Mouse (Mus musculus) megakaryocyte, embryonic 14.5 days (primary cell): ENCODE data around the gene Rnd2. TPM values are rescaled to one million over a fixed set of nuclear protein-coding genes. Genes with fewer than 3 reads are reported as not detected.

Experiments used
- H3K27me3 ChIP-seq: replicated peaks from 2 replicates; pipeline ENCODE3; 2012; ENCODE audit warnings: inconsistent platforms
- H3K36me3 ChIP-seq: replicated peaks from 2 replicates; pipeline ENCODE3; 2012; ENCODE audit warnings: low read length, inconsistent platforms, mixed read lengths
- H3K4me1 ChIP-seq: 2 replicates; pipeline ENCODE4 v1.6.1; 2012; ENCODE audit warnings: inconsistent platforms
- H3K4me3 ChIP-seq: replicated peaks from 2 replicates; pipeline ENCODE3; 2012; ENCODE audit warnings: moderate library complexity, mild to moderate bottlenecking, inconsistent platforms
- H3K9me3 ChIP-seq: 2 replicates; pipeline ENCODE4 v1.6.1; 2012; ENCODE audit warnings: inconsistent platforms
- FLI1 ChIP-seq: IDR thresholded peaks from 2 replicates; pipeline ENCODE4 v1.6.1; 2012; ENCODE audit warnings: low read length, inconsistent platforms, mixed read lengths
- GATA1 ChIP-seq: IDR thresholded peaks from 3 replicates; pipeline ENCODE4 v1.6.1; 2012; ENCODE audit warnings: mixed read lengths, low read length, inconsistent platforms, borderline replicate concordance
- polyA plus RNA-seq: library from polyadenylated mRNA; stranded (reverse); fragments of >175 nt; gene quantifications from 2 replicates; pipeline ENCODE4 v1.2.3, GENCODE M21; 2012; ENCODE audit warnings: low replicate concordance; ENCODE audit not compliant: insufficient read depth

Gene Rnd2
- 2.6 and 2.9 TPM in 2 replicates for polyA plus RNA-seq

DNA sequence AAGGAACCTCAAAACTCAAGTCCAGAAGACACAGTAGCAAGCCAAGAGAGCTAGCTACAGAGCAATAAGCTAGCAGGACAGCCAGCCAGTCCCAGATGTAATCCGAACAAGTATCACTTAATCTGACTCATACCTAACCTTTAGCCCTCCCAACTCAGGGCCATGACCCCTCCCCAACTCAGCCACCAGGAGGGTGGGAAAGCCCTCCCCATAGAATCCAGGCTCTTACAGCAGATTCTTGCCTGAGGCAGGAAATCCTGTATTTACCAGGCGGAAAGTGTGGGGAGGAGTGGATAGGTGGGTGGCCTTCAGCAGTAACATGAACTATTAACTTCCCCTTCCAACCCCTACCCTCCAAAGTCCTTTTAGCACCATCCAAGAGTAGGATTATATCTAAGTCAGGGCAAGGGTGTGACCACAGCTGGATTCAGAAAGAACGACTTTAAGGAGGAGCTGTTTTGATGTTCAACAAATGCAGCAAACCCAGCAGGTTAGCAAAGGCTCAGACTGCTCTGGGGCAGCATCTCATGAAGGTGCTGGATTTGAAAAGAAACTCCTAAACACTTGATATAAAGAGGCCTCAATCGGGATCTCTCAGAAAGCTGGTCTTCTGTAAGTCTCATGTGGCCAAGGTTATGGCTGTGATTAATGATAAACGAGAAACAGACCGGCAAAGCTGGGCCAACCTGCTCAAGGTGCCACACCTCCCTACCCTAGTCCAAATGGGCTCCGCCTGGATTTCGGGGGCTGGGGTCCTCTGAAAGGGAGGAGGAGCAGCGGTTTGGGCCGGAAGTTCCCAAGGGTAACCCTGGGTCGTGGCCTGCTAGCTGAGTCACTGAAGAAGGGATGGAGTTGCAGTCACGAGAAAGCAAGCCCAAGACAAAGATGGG lies at the start of gene Rnd2:
Gene Rnd2 (plus strand): TSS at position 789 of the 890 bp plus-strand sequence.
- H3K36me3 ChIP-seq: peaks cover 33% of the 10 kb centered on the region
- peaks cover 24% of the 10 kb centered on the region for H3K27me3 ChIP-seq
- H3K9me3 ChIP-seq: no peaks in the 10 kb centered on the region
- peaks cover 69% of the 10 kb centered on the region for H3K4me1 ChIP-seq
- H3K4me3 ChIP-seq: peak within 1 kb of the TSS; percentile 97
- TF ChIP-seq FLI1: no peak
- TF ChIP-seq GATA1: no peak

DNA sequence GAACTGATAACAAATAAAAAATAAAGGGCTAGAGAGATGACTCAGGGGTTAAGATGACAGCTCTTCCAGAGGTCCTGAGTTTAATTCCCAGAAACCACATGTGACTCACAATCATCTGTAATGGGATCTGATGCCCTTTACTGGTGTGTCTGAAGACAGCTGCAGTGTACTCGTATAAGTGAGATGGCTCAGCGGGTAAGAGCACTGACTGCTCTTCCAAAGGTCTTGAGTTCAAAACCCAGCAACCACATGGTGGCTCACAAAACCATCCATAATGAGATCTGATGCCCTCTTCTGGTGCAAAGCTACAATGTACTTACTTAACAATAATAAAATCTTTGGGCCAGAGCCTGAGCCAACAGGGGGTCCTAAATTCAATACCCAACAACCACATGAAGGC lies 49.5 kb upstream of the Rnd2 start:
- H3K27me3 ChIP-seq: no peaks in the 10 kb centered on the region
- no peaks in the 10 kb centered on the region for H3K9me3 ChIP-seq
- H3K4me1 ChIP-seq: peaks cover 31% of the 10 kb centered on the region
- no peak overlapping the region for H3K4me3 ChIP-seq
- TF ChIP-seq FLI1 (no peak), GATA1 (no peak)
- peaks cover 37% of the 10 kb centered on the region for H3K36me3 ChIP-seq

DNA sequence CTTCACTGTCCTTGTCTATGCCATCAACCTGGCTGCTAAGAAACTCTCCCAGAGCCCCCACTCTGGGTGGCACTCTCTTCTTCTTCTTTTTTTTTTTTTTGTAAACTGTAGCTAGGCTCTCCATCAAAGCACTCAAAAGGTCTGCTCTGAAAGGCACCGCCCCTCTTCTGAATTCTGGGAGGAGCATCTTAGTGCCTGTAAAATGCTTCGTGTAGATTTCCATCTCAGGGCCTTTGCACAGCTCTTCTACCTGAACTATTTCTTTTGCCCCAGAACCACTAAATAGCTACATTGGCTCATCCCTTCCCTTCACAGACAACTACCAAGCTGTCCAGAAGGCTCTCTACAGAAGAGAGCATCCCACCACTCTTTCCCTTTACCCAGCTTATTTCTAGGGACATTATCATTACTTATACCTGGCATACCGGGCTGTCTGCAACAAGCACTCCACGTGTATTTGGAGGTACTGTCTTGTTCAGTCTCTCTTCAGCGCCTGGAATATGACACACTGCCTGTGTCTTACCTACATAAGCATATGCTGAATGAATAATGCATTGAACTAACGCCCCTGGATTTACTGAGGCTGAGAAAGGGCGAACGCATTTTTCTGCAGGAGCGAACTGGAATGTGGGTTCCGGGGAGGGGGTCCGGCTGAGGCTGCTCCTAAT lies 48.2 kb upstream of the Rnd2 start:
- no peaks in the 10 kb centered on the region for H3K27me3 ChIP-seq
- H3K4me3 ChIP-seq: peak overlapping the region; percentile 98
- TF ChIP-seq FLI1: no peak
- no peak for TF ChIP-seq GATA1
- H3K4me1 ChIP-seq: peaks cover 31% of the 10 kb centered on the region
- no peaks in the 10 kb centered on the region for H3K9me3 ChIP-seq
- peaks cover 25% of the 10 kb centered on the region for H3K36me3 ChIP-seq

DNA sequence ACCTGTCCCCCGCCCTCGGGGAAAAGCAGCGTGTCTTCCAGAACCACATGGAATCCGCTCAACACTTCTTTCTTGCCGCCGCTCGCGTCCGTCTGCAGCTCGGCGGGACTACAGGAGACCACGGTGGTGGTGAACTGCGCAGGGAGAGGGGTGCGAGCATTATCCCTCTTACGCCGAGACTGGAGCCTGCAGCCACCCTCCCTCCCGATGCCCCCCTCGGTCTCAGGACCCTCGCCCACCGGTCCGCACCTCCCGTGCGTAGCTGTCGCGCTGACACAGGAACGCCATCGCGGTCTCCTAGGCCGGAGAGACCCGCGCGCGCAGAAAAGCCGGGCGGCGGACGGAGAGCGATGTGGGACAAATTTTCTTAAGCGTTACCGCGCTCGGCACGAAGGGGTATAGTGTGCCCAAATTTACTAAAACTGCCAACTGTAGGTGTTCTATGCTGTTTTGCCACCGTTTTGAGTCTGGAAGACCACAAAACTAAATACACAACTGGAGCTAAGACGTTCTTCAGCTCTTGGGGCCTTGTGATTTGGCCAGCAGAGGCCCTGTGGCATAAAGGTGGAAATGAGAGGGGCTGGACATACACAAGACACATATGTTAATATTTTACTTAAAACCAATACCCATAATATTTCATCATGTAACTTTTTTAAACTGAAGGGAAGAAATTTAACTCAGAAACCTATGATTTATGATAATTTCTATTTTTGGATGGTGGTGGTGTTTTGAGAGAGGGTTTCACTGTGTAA lies 47.5 kb upstream of the Rnd2 start, which contains the start of gene Aarsd1:
Gene Aarsd1 (minus strand): TSS at position 515 of the 755 bp plus-strand sequence.
- TF ChIP-seq GATA1: no peak
- no peak for TF ChIP-seq FLI1
- no peaks in the 10 kb centered on the region for H3K9me3 ChIP-seq

DNA sequence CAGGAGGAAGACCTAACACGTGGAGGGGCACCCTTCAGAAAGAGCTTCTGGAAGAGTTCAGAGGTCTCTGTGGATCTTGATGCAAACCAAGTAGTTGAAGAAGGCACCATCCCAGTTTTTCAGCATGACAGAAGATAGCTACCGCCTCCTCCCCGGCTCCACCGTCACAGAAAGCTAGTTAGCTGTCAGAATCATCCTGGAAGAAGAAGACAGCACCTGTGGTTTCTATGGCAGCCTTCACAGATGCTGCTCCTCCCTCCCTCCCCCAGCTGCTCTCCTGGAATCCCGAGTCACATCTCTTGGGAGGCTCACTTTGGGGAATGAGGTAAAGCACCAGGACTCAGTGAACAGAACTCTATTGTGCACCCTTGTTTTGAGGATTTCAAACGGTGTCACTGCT lies 45.8 kb upstream of the Rnd2 start:
- Histone ChIP-seq H3K27me3 (no peaks in the 10 kb centered on the region), H3K36me3 (peaks cover 5% of the 10 kb centered on the region), H3K9me3 (no peaks in the 10 kb centered on the region), H3K4me3 (no peak overlapping the region), H3K4me1 (peaks cover 42% of the 10 kb centered on the region)
- TF ChIP-seq FLI1: no peak
- TF ChIP-seq GATA1: no peak

More for the DNA sequence above, 47.5 kb upstream of the Rnd2 start, which contains the start of gene Aarsd1:
- H3K27me3 ChIP-seq: no peaks in the 10 kb centered on the region
- peaks cover 20% of the 10 kb centered on the region for H3K36me3 ChIP-seq
- H3K4me3 ChIP-seq: peak within 1 kb of the TSS; percentile 98
- H3K4me1 ChIP-seq: peaks cover 36% of the 10 kb centered on the region

DNA sequence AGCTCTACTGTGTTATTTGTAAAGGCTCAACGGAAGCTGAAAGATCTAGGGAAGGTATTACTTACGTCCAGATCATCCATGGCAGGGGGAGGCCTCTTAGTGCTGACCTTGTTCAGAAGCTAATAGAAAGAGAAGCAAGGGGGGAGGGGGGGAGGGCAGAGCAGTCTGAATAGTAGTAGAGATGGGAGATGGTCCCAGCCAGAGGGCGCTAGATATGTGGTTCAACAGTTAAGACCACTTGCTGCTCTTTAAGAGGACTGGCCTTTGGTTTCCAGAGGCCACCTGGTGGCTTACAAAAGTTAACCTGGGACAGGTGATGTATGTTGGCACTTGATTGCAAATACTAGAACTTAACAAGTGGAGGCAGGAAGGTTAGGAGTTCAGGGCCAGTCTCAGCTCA lies 45.2 kb upstream of the Rnd2 start:
- TF ChIP-seq GATA1: no peak
- TF ChIP-seq FLI1: no peak
- Histone ChIP-seq H3K9me3 (no peaks in the 10 kb centered on the region), H3K36me3 (peaks cover 3% of the 10 kb centered on the region), H3K4me1 (peaks cover 48% of the 10 kb centered on the region), H3K4me3 (no peak overlapping the region), H3K27me3 (no peaks in the 10 kb centered on the region)

DNA sequence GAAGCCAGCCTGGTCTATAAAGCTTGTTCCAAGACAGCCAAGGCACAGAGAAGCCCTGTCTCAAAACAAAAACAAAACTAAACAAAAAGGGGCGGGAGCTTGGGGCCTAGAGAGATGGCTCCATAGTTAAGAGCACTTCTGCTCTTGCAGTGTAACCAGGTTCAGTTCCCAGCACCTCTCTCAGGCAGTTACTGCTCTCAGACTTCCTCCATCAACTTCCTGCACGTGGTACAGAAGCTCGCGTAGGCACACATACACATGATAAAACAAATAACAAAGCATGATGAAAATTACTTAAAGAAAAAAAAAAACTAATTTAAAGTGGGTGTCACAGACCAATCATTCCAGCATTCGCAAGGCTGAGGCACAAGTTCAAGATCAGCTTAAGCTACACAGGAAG lies 44.7 kb upstream of the Rnd2 start:
- peaks cover 3% of the 10 kb centered on the region for H3K36me3 ChIP-seq
- TF ChIP-seq GATA1: no peak
- no peak for TF ChIP-seq FLI1
- no peak overlapping the region for H3K4me3 ChIP-seq
- H3K27me3 ChIP-seq: no peaks in the 10 kb centered on the region
- peaks cover 49% of the 10 kb centered on the region for H3K4me1 ChIP-seq
- no peaks in the 10 kb centered on the region for H3K9me3 ChIP-seq

DNA sequence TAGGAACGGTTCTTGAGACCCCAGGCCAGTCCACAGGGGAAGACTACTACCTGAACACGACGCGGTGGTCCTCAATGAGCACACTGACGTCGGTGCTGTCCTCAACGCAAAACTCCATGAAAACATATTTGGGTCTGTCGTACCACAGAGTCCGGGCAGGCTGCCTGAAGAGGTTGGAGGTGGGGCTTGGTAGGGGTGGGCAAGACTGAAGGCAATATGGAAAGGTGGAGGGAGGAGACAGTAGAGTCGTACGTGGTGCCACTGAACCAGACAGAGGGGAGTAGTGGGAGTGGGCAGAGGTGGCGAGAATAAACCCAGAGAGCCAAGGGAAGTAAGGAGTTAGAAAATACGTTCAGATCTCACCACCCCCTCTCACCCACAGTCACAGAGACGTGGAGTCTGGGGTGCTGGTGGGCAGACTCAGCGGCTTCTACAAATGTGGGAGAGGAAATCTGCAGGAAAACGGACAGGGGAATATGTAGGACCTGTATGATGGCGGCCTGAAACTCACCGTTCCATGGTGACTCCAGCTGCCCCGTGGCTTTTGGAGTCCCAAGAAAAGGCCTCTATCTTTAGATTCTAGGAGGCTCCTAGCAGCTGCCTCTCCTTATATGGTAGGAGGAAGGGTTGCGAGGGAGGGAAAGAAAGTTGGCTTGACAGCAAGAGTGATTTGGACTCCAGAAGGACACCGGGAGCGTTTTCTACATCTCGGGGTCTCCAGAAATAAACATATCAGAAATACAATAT lies 40.5 kb upstream of the Rnd2 start, which contains the start of gene Gm27029:
Gene Gm27029 (minus strand): TSS at position 692 of the 747 bp plus-strand sequence.
- H3K9me3 ChIP-seq: no peaks in the 10 kb centered on the region
- no peak for TF ChIP-seq GATA1
- no peak for TF ChIP-seq FLI1

More for the DNA sequence above, 40.5 kb upstream of the Rnd2 start, which contains the start of gene Gm27029:
- peaks cover 14% of the 10 kb centered on the region for H3K36me3 ChIP-seq
- no peaks in the 10 kb centered on the region for H3K27me3 ChIP-seq
- H3K4me1 ChIP-seq: peaks cover 55% of the 10 kb centered on the region
- H3K4me3 ChIP-seq: peak within 1 kb of the TSS; percentile 99
